Mouse (Mus musculus) activated CD4-positive, CD25-positive, alpha-beta regulatory T cell, adult 4 months (primary cell): ENCODE data around the gene Nub1. TPM values are rescaled to one million over a fixed set of nuclear protein-coding genes. Genes with fewer than 3 reads are reported as not detected.

Source experiments
- ATAC-seq: one replicate; pipeline ENCODE4 v1.8.0; 2017
- polyA plus RNA-seq, 2 experiments: library from polyadenylated mRNA; unstranded; fragments of 100-300 nt; shearing (Covaris generic); gene quantifications; one replicate each; pipeline ENCODE4 v1.2.1; 2017

Nub1 gene
- polyA plus RNA-seq, 2 experiments from 2014 or later, result 63.9 to 65.7 TPM

DNA sequence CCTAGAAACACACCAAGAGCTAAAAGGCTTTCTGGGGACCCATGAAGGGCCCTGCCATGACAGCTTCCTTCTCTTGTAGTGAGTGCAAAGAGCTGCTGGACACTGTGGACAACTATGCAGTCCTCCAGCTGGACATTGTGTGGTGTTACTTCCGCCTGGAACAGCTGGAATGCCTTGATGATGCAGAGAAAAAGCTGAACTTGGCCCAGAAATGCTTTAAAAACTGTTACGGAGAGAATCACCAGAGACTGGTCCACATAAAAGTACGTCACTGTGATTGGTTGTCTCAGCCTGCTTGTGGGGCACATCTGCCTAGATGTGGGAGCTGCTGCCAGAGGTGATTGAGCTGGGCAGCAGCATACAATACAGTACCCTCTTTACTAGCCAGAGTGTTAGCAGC, 15.9 kb downstream of the Nub1 start:
- ATAC-seq, result no peak

DNA sequence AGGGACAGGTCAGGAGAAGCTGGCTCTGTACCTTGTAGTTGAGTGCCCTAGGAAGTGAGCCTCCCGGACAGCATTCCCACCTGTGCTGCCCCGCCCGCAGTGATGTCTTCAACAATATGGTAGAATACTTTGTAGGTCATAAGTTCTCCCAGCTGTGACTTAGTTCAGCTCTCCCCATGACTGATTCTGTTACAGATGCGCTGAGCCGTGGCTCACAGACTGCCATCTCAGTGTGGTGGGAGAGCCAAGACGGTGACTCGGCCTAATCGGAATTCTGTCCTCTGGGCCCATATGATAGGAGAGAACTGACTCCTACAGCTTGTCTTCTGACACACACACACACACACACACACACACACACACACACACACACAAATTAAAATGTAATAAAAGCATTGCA, 19.3 kb downstream of the Nub1 start:
- no peak for ATAC-seq

DNA sequence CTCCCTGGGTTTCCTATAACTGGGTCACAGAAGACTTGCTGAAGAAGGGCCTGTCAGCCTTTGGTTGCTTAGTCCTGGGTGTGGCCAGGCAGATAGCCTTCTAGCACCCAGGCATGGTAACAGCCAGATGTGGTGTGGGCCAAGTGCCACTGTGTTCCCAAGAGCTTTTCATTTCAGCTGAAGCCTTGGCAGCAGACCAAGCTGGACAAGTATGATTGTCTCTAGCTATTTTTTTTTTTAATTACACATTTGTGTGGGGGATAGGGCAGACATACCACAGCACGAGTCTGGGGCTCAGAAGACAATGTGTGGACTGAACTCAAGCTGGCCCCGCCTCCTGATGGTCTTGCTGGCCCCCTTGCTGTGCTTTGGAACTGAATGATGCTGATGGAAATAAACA, 24.6 kb downstream of the Nub1 start:
- ATAC-seq, result no peak

DNA sequence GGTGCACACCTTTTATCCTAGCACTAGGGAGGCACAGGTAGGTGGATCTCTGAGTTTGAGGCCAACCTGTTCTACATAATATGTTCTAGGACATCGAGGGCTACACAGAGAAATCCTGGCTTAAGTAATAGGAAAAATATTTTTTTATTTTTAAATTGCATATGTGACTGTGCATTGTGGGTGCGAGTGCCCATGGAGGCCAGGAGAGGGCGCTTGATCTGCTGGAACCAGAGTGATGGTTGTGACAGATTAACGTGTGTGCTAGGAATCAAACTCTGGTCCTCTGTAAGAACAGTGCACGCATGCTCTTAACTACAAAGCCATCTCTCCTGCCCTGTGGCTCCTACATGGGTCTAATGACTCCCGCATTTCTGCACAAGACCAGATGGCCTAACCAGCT, 26.3 kb downstream of the Nub1 start:
- ATAC-seq, result no peak

DNA sequence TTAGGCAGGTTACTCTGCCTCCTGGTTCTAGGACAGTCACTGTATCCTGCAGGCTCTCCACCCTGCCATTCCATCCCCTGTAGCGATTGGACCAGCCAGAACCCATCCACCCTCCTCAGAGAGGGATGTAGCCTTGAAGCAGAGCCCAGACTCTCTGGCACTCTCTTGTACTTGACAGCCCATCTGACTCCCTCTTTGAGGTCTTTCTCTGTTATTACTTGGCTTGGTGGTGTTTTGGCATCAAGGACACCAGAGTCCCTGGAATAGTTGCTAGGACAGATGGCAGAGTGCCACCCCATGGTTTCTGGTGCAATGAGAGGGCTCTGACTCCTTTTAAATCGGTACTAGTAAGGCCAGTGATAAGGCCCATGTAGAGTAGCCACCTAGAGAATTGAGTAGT, 27.9 kb downstream of the Nub1 start:
- no peak for ATAC-seq

DNA sequence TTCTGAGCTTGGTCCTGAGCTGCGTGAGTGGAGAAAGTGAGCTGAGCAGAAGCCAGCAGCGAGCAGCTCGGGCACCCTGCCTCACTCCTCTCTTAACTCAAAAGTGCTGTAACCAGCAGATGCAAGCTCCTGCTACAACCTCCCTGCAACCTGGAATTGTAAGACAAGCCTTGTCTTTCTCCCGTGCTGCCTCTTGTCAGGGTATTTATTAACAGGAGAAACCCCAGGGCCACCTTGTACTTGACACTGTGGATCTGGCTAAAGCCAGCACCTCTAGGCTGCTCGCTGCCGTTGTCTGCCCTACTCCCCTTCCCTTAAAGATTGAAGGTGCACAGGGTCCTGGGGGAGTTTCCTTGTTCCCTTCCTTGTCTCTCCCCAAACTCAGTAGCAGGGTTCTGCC, 28.7 kb downstream of the Nub1 start:
- no peak for ATAC-seq

DNA sequence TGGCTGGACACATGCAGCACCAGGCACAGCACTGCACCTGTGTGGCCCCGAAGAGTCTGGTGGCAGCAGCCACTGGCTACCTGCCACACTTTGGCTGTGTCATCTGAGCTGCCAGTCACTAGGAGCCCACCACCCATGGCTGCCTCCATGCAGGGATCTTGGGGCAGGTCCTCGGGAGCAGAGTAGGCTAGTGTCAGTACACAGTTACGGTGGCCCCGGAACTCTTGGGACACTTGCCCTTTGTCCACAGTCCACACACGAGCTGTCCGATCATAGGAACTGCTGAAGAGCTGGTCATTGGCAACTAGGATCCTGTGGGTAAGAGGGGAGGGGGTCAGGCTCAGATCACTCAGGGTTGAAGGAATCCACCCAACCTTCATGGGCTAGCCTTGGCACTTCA, 32.7 kb downstream of the Nub1 start:
- no peak for ATAC-seq

DNA sequence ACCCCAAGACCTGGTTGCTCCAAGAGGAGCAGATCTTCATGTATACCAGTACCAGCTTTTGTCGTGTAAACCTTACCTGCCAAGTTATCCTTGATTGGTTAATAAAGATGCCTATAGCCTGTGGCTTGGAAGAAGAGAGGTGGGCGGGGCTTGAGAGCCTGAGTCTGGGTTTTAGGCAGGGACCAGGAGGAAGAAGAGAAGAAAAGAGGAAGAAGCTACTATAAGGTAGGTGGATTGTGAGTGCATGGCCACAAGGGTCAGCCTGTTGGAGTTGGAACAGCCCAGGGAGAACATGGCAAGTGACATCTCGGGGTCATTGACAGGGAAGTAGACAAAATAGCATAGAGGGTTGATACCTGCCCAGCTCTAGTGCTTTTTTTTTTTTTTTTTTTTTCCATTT, 34.5 kb downstream of the Nub1 start:
- ATAC-seq, result no peak

DNA sequence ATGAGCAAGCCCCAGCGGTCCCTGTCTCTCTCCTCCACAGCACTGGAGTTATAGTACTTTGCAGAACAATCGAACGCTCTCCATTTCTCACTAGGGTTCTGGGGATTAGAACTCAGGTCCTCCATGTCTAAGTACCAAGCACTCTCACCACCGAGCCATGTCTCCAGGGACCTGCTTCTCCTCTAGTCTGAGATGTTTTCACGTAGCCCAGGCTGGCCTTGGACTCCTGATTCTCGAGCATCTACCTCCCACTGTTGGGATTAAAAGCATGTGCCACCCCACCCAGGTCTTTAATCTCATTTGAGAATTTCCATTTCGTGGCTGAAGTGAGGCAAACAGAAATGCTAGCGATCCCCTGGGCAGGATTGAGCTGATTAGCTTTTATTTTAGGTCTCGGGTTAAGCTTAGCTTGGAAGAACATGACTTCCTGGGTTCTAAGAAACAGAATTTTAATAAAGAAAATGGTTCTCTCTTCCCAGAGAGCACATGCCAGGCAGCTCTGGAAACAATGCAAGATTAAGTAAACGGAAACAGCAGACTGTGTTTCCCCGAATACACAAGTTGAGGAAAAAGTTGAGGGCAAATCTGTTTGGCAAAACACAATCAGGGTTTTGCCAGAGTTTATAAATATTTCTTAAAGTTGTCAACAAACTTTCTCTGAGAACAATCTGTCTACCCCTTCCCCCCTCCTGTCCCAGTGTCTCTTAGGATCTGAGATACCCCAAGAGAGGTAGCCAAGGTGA, 38.4 kb downstream of the Nub1 start:
- no peak for ATAC-seq

DNA sequence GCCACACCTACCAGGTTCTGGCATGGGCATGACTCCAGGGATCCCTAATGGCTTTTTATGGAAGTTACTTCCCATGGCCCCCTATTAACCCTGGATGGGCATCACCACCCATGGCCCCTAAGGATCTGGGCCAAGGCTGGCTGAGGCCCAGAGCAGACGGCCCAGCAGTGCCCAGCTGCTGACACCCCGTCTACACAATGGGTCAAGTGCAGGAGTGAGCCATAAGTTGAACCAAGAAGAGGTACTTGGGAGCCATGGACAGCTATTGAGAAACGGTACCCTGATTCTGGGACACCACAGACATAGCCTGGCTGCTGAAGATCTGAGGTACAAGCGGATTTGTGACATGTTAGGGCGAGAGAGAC, 38.9 kb downstream of the Nub1 start:
- no peak for ATAC-seq

DNA sequence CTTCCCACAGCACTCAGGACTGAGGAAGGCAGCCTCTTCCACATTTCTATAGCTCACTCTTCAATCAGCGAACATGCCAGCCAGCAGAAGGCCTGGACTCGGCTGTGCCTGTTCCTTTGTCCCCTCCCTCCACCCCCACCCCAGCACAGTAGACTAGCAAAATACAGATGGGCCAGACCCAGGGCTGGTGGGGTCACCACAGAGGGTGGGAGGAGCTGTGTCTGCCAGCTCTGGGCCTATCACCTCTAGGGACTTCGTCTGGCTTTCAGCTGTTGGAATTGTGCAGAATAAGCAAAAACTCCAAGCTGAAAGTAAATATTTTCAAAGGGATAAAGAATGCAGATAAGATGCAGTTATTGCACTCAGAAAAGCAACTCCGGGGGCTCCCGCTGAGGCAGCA, 39.5 kb downstream of the Nub1 start:
- no peak for ATAC-seq

DNA sequence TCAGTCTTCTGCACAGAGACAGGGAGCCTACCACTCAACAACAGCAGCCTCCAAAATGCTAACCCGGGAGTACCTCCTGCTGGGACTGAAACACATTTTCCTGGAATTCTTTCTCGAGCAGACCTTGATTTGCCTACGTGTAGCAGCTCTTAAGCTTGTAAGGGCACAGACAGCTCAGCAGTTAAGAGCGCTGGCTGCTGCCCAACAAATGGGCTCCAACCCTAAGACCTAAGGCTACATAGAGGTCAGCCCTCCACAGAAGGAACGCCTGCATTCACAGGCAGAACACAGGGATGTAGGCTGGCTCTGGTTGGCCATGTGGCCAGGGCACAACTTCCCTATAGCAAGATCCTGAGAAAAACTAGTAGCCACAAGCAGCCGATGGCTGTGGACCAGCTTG, 40.6 kb downstream of the Nub1 start:
- ATAC-seq, result no peak

DNA sequence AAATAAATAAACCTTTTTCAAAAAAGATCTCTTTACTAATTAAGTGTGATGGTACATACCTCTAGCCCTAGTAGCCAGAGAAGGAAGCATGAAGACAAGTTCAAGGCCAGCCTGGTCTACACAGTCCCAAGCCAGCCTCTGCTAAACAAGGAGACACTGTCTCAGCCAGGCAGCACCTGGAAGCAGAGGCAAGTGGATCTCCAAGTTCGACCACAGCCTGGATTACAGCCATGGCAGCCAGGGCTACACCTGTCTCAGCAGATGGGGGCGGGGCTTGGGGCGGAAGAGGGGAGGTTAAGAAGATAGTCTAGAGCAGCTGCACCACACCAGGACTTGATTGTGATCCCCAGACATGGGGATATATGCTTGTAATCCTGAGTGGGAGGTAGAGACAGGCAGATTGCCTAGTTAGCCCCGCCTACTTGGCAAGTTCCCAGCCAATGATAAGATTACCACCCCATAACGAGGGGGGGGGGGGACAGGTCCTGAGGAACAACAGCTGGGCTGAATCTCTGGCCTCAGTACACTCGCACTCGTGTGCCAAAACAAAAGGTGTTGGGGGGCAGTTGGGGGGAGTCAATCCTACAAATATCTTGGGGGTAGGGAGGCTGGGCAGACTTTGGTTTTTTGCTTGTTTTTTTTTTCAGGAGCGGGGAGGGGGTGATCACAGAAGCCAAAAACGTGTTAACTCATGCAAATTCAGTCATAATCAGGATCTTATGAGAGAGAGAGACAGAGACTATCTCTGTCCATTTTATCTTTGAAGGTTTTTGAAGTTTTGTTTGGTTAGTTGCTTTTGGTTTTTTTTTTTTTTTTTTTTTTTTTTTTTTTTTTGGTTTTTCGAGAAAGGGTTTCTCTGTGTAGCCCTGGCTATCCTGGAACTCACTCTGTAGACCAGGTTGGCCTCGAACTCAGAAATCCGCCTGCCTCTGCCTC, 41.8 kb downstream of the Nub1 start:
- no peak for ATAC-seq

DNA sequence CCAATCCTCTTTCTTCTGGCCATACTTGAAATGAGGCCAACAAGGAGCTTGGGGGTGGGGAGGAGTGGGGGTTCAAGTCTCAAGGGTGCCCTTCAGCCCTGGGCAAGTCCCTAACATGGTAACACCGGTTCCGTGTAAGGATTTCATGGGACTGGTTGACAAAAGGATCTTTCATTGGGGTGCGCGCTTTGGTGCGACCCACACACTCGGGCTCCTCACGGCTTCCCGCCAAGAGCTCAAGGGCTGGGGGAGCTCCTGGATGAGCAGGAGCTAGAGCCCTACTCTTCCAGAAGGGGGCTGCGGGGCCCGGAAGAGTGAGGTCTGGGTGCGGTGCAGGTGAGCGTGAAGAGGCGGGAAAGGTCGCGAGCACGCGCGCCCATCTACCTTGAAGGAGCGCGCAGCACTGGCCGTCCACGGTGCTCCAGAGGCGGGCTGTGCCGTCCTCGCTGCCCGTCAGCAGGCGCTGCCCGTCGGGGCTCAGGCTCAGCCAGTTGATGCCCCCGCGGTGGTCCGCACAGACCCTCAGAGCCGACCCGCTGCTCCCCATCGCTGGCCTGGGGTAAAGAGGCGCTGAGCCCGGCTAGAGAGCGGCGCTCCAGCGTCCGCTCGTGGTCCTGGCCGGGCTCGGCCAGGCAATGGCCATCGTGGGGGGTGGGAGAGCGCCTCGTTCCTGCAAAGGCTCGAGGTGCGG, 44.6 kb downstream of the Nub1 start:
- ATAC-seq, result no peak

DNA sequence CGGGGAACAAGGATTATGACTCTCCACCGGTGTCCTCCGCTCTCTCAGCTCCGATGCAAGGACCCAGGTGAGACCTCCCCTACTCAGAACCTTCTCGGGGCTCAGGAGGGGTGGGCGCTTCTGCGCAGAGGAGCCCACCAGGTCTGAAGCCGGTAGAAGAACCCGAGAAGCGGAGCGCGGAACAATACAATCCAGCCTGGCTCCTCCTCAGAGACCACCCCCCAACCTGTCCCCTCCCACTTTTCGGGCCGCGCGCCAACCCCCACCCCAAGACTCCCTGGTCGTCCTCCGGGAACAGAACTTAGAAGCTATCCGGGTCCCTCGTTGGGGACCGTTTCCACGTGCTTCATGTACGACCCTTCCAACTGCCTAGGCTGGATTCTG, 45.1 kb downstream of the Nub1 start, which contains the start of gene Wdr86:
Gene Wdr86, minus strand, starts transcription at position 240 of the 384 bp plus-strand sequence.
- no peak for ATAC-seq

DNA sequence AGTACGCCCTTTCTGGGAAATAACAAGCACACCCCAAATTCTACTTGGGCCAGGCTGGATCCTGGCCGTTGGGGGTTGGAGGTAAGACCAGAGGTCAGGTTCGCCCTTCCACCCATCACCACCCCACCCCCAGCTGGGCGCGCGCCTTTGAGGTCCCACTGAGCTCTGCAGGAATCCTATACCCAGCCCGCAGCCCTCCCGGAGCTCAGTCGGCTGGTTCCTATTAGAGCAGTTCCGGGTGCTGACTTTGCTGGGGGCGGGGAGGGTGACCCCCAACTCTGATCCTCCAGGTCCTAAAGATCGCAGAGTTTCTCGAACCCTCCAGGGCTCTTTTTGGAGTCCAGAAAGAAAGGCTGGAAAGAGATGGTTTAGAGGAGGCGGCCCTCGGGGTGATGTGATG, 45.7 kb downstream of the Nub1 start:
- ATAC-seq, result no peak

DNA sequence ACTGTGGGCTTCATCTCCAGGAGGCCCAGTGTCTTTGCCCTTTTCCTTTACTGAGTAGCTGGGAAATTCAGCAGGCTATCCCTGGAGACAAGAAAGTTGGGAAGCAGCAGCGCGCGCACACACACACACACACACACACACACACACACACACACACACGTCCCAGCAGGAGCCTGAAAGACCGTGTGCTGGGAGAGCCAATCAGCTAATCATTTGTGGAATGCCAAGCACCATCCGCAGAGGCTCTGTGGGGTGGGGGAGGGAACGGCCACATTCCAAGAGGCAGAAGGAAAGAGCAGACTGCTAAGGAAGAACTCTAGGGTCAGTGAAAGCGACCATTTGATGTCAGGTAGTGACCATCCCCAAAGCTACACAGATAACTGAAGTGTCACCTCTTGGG, 47.8 kb downstream of the Nub1 start:
- no peak for ATAC-seq

DNA sequence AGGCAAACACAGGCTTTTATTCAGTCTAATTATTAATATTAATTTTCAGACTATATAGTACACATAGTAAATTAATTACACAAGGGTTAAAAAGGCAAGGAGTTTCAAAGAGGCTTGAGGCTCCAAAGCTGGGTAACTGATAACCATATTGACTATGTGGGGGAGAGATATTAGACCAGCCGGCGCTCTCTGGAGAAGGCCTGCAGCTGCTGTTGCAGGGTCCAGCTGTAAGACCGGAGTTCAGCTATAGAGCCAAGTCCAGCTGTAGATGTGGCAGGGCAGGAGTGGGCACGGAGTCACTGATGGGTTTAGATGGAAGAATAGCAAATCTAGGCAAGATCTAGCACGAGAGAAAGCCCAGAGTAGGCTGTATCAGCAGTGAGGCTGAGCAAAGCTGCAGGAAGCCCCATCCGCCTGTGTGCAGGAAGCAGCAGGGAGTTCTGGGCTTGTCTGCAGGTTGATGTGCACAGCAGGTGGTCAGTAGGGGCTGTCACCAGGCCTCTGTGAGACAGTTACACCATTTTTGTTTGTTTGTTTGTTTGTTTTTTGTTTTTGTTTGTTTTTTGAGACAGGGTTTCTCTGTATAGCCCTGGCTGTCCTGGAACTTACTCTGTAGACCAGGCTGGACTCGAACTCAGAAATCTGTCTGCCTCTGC, 48.6 kb downstream of the Nub1 start:
- no peak for ATAC-seq

DNA sequence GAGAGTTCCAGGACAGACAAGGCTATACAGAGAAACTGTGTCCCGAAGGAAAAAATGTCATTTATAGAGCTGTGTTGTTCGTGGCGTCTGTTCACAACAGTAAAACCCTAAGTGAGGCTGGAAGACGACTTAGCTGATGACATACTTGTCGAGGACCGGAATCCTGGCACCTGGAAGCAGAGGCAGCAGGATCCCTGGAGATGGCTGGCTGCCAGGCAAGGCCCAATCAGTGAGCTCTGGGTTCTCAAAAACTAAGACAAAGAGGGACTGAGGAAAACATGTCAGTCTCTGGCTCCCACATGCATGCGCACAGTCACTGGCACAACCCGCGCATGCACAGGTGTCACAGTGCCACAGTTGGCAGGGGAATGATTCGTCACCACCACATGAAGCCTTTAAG, 52.3 kb downstream of the Nub1 start:
- ATAC-seq, result no peak

DNA sequence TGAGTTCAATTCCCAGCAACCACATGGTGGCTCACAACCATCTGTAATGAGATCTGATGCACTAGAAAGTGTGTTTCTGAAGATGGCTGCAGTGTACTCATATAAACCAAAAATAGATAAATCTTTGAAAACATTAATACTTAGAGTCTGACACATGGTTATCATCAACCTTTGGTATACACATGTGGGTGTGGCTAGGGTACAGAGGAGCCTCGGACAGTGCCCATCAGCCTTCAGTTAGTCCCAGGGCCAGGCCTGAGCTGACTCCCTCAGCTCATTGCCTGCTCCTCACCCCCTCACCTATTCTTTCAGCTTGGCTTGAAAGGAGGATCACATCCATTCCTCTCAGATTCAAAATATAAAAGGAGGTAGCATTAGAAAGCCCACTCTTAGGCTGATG, 53.2 kb downstream of the Nub1 start:
- no peak for ATAC-seq

DNA sequence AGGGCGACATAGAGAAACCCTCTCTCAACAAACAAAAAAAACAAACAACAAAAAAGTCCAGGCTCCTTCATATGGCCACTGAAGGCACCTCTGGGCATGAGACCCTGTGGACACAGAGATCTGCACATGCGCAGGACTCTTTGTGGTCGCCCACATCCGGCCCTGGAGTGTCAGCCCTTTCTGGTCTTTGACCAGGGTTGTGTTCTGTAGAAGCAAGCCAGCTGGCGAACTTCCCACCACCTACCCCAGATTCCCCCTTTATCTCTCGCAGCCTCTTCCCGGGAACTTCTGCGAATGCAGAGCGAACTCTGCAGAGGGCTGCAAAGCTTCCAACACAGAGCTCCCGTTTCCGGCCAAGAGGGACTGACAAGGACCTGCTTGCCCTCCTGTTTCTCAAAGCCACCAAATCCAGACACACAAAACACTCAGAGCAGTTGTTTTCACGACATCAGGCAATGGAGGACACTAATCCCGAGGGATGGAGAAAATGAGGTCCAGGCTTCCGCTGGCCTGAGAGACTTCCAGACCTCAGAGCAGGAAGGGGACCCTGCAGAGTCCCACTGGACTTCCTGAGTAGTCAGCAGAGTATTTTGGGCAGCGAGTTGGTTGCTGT, 53.9 kb downstream of the Nub1 start:
- peak; percentile 46 for ATAC-seq

DNA sequence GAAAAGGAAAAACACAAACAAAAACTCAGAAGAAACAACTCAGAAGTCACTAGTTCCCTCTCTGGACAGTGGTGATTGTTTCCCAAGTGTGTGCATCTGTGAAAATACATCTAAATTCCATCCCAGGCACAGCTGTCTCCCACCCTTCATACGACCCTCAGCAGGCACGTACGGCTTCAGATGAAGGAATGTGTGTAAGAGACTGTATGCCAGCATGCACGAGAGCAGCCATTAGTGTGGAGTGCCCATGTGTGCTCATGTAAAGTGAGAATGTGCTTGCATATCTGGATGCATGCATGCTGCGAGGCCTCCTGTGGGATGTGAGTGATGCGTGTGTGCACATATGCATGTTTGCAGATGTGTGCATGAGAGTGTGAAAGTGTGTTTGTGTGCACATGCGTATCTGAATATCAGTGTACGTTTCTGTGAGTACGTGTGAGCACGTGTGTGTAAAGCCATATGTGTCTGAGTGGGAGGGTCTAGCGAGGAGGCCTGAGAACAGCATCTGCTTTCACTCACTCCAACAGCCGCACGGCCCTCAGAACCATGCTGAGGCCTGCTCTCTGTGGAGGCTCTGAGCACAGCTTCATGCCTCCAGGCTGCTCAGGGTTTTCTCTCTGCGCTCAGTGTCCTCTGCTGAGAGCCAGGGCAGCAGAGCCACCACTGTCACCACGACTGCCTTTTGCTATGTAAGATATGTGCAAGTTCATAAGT, 56.0 kb downstream of the Nub1 start:
- no peak for ATAC-seq
